Mouse (Mus musculus): ENCODE measurements around the gene Dync2li1.

Gene Dync2li1

DNA sequence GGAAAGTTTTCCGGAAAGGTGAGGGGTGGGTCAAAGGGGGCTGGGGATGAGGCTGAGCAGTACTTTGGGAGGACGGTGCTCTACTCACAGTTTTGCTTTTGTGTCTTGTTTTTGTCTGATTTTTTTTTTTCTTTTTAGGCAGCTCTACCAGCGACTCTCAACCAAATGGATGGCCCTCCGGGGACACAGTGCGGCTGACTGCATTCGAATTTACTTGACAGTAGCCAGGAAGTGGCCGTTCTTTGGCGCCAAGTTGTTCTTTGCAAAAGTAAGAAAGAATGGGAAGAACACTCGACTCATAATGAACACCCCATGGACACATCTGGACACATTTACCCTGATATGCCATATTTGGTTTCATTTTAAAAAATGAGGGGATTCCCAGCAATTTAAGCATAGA is 14.8 kb upstream of the Dync2li1 start:
- DNase-seq (ENCODE audit: low spot score) = no peak

DNA sequence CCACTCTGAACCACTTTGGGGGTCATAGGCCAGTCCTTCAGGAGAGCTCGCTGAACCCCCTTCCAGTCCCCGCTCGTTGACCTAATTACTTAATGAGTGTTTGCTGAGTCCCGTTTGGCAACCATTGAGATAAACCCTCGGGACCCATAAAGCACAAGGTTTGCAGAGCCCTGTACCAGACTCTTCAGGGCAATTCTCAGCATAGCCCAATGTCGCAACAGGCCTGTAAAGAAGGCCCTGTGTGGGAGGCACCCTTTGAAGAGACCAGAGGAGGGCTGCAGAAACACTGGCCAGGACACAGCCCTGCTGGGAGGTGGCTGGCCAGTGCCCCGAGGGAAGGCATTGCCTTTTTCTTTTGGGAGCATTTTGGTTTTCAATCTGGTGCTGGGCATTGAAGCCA is 14.3 kb upstream of the Dync2li1 start:
- DNase-seq (ENCODE audit: low spot score) = no peak

DNA sequence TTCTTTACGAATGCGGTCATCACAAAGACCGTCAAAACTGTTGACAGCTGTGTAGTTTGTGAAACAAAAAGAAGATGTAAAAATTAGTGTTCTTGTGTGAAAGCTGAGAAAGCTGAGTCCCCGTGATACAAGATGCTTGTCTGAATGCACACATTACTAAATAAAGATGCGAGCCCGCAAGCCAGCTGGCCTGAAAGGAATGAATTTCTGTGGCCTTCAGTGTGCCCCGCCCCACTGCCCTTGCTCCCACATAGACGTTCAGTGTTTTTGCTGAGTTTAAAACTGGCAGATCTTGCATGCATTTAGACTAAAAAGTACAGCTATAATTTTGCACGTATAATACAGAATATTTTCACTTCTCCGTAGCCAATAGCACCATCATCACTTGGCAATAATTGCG is 10.5 kb upstream of the Dync2li1 start:
- no peak for DNase-seq (ENCODE audit: low spot score)

DNA sequence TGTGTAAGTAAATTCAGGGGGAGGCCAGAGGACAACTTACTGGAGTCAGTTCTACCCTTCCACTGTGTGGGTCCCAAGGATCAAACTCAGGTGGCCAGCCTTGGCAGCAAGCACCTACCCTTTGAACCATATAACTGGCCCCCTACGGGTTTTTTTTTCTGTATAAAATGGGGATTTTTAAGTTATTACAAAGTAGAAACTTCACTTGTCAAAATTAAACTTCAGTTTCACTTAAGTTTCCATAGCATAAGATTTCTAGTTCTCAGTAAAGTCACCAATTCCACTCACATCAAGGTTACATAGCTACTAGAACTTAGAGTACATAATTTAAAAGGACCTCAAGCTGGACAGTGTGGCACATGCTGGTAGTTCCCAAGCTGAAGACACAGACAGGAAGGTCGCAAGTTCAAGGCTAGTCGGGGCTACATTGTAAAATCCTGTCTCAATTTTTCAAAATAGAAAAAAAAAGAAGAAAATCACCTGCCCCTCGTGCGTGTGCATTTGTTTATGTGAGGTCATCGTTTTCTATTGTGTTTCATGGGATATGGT is 9.7 kb upstream of the Dync2li1 start:
- DNase-seq (ENCODE audit: low spot score) = no peak

DNA sequence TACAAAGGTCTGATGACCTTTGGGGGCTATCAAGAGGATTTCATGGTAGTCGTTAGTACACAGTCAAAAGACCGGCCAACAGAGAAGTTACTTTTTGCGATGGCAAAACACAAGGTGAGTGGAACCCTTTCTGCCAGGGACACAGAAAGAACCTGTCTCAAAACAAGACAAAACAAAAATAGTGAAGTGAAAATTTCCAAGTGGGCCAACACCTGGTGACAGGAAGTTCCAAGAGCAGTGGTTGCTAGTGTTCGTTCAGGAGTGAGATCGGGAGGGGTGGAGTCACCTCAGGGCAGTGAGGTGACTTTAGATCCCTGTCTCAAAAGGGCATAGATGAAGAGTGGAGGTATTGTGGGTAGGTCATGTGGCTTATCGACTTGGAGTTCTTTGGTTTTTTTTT is 8.3 kb upstream of the Dync2li1 start:
- DNase-seq (ENCODE audit: low spot score) = no peak

DNA sequence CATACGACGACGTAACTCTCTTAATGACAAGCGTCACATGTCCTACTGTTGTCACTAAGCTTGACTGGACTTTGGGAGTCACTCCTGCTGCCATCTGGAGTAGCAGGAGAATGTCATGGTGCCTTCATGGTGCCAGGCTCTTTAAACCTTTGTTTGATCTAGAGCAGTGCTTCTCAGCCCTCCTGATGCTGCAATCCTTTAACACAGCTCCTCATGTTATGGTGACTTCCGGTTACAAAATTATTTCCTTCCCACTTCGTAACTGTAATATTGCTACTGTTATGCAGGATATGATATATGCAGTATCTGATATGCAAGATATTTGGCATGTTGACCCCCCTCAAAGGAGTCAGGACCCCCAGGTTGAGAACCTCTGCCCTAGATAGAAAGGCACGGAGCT is 7.2 kb upstream of the Dync2li1 start:
- DNase-seq (ENCODE audit: low spot score) = no peak

DNA sequence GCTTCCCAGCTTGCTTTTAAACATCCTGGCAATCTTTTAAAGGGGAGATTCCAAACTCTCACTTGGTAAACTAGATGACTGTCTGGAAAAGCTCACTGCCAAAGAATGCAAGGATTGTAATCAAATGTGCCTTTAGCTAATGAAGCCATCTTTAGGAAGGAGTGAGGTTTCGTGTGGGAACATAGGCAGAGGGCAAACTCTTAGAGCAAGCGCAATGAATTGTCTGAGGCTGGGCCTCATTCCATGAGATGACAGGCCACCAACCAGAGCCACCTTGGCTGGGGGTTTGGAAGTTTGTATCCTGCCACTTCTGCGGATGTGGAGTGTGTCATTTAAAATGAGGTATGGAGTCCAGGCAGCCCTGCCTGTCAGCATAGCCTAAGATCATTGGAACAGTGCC is 6.2 kb upstream of the Dync2li1 start:
- no peak for DNase-seq (ENCODE audit: low spot score)

DNA sequence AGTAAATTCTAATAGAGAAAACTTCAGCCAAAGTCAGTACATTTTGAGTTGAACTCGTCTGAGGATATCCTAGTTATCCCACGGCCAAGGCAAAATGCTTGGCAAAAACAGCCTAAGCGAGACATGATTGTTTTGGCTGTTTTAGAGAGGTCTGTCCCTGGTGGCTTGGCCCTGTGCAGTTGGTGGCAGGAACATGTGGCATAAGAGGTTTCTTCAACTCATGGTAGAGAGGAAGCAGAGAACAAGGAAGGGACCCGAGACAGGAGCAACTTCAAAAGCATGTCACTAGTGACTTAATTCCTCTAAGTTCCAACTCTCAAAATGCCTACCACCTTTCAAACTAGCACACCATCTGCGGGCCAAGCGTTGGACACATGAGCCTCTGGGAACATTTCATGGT is 5.7 kb upstream of the Dync2li1 start:
- no peak for DNase-seq (ENCODE audit: low spot score)

DNA sequence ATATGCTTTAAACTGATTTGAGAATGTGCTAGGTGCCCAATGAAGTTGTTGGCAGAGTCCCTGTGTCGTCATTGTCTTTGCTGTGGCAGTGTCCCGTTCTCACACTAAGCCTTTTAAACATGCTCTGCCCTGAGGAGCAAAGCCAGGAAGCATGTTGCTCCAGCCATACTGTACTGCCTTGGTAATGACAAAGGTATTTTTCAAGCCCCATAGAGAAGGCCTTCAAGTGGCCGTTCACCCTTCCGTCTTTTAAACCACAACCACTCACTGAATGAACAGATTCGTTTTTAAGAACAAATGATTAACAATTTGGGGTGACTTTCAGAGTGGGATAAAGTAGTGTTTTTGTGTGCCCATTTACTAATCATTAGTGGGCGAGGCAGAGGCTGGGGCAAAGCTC is 5.1 kb upstream of the Dync2li1 start:
- DNase-seq (ENCODE audit: low spot score) = no peak

DNA sequence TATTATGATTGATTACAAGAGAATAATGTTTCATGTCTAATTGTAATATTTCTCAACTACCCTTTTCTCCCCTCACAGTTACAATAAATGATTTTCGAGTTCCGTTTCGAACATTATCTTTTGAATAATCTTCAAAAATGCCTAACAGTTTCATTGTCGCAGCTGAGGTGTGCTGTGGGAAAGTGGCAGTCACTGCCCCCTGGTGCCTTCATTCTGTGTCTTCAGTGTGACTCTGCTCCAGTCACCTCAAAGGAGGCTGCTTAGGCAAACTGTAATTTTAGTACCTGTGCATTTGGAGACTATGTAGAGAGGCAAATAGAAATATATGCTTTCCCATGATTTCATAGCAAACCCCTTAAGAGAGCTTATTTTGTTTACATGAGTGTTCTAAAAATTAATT is 4.3 kb upstream of the Dync2li1 start:
- DNase-seq (ENCODE audit: low spot score) = no peak

DNA sequence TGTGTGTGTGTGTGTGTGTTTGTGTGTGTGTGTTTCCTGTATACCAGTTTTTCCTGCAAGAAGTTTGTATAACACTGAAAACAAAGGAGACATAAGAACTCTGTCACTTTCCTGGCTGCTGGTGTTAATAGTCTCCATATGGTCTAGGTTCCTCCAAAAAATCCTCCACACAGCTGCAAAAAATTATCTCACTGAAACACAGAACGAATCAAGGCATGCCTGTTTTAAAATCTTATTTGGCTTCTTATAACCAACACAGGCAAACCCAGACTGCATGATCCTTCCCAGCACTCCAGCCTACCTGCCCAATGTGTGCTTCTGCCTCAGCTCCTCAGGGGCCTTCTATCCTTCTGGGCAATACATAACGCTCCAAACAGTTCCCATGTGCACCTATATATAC is 3.4 kb upstream of the Dync2li1 start:
- no peak for DNase-seq (ENCODE audit: low spot score)

DNA sequence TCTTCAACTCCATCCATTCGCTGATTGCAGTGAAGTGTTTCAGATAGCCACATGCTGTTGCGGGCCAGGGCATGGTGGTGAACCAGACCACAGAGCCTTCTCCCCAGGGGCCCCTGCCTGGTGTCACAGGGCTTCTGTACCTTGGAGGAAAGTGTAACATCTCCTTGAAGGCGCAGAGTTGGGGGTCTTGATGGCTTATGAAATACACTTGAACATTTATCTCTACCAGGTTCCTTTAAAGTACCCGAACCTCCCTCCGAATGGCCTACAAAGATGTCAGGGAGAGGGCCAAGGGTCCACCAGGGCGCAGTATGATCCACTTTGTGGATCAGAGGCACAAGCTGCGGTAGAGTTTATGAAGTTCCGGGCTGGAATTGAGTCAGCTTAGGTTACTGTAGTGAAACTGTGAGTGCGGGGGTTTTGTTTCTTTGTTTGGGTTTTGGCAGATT is 585 bp downstream of the Dync2li1 start:
- no peak for DNase-seq (ENCODE audit: low spot score)

DNA sequence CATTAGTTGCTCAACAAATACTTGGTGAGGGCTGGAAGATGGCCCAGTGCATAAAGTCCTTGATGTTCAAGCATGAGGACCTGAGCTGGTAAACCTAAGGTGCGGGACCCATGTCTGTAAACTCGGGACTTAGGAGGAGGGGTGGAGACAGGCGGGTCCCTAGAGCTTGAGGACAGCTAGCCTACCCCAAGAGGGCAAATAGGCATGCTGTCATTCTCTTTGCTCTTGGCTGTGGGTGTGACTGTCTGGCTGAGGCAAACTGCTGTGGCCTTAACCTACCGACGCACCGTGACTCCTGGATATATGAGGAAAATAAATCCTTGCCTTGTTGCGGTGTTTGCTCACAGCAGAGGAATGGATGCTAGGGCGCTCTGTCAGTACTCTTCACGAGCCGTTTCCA is 1.4 kb downstream of the Dync2li1 start:
- no peak for DNase-seq (ENCODE audit: low spot score)

DNA sequence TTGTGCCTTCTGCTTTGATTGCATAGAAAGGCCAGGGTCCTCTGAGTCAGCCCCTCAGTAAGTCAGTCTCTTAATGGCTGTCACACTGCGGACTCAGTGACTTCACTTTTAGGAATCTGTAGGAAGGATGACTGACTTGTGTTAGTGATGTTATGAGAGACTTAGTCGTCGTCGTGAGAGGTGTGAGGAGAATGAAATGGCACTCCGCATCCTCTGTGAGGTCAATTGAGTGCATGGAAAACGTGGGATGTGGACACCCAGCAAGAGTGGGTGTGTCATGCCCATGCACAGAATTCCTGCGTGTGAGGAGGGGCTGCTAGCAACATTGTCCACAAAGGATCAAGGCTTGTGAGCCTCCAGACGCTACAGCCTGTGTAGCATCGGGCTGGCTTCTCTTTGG is 2.3 kb downstream of the Dync2li1 start:
- DNase-seq (ENCODE audit: low spot score) = no peak

DNA sequence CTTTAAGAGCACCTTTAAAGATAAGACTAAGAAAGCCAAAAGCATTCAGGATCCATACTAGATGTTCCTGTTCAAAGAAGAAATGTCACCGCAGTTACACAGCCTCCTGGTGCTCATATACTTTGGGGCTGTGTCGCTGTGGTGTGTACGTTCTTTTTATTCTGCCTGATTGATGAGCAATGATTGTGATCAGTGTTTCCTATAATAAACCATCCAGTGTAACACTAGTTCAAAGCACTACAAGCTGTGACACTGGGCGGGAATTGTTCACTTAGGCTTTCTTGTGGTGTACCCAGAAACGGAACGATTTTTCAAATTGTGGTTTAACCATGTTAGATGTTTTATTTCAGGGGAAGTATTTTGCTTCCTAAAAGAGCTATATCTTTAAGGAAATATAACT is 5.5 kb downstream of the Dync2li1 start:
- DNase-seq (ENCODE audit: low spot score) = no peak

DNA sequence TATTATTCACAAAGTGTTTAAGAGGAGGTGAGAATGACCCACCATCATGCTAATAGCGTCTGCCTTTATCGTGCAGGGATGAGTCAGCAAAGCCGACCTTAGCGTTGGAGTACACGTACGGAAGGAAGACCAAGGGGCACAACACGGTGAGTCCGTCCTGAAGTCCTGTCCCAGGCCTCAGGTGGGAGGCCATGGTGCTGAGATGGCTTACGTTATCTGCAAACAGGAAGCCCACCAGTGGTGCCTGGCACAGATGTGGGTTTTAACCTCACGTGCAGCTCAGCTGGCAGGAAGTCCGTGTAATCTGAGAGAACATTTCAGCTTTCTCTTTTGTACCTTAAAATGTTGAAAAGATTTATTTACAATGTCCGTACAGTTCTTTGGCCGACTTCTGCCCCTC is 7.1 kb downstream of the Dync2li1 start:
- DNase-seq (ENCODE audit: low spot score) = no peak

DNA sequence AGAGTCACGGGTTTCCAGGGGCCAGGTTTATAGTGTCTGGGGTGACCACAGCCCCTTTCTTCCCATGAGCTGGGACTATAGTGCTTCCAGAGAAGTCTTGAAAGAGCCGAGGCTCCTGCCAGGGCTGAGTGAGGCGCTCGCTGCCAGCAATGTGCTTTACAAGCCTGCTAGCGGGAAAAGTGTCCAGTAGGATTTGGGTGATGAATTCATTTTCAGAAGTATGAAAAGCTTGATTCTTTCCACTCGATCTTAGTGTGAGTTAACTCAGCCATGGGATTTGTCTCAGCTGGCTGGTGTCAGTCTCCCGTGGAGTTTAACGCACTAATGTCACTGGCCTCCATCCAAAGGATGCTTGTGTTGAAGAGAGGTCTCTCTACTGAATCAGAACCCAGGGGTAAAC is 10.0 kb downstream of the Dync2li1 start:
- DNase-seq (ENCODE audit: low spot score) = no peak

DNA sequence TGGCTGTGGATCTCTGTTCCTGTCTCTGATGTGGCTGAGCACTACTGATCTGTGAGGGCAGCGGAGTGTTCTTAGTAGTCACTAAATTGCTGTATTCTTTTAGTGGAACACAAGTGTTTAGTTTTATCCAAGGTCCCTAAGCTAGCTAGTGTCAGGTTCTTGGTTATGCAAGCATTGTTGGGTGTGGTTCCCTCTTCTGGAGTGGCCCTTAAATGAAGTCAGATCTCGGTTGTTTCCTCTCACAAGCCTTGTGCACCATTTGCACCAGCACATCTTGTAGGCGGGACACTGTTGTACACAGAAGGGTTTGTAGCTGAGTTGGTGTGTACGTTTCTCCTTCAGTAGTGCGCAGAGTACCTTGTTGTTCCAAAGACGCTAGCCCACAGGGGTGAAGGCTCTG is 11.7 kb downstream of the Dync2li1 start:
- DNase-seq (ENCODE audit: low spot score) = no peak

DNA sequence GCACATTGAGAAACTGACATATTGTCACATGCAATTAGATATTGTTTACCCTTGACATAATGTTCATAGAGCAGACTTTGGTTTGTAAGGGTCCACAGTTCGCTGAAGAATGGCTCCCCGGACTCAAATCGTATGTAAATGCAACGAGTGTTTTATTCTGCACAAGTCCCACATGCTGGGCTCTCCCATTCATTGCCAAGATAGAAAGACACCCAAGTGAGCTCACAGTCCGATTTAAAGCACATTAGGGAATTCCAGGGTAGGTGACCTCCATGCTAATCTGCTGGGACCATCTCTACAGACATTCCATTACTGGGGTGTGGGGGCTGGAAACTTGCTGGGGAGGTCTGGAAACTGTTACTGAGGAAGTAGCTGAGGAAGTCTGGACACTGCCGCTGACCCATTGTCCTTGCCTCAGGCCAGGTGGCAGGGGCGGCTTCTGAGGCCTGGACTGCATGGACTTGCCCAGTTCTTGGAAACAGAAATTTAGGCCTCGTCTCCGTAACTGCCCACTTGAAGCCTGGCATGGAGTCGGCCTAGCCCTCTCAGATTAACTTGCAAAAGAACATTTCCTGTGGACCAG is 13.6 kb downstream of the Dync2li1 start:
- DNase-seq (ENCODE audit: low spot score) = no peak

DNA sequence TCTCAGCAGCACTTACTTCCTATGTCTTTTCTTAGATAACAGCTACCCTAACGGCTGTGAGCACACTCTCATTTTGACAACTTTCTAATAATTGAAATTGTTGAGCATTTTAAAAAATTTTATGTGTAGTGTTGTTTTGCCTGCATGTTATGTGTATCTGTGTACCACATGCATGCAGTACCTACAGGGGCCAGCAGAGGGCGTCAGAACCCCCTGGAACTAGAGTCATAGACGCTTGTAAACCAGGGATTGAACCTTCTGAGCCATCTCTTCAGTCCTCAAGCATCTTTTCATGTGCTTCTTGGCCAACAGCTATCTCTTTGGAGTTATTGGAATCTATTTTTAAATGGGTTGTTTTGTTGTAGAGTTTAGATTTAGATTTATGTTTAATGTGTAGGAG is 15.6 kb downstream of the Dync2li1 start:
- DNase-seq (ENCODE audit: low spot score) = peak; percentile 34

DNA sequence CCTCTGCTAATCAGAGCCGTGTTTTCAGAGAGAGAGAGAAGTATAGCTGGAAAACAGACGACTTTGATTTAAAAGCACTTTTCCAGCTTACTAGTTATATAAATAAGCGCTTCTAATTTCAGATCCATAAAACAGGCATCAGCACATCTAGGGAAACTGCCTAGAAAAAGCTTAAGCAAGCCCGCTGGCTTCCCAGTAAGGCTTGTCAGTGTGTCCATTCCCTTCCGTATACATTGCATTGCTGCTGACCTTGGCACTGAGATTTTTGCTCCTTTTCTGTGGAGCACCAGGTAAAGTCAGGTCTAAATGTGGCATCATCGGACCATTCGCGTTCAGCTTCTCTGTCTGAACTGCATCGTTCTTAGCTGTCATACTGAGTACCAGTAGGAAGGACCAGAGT is 16.0 kb downstream of the Dync2li1 start:
- no peak for DNase-seq (ENCODE audit: low spot score)

DNA sequence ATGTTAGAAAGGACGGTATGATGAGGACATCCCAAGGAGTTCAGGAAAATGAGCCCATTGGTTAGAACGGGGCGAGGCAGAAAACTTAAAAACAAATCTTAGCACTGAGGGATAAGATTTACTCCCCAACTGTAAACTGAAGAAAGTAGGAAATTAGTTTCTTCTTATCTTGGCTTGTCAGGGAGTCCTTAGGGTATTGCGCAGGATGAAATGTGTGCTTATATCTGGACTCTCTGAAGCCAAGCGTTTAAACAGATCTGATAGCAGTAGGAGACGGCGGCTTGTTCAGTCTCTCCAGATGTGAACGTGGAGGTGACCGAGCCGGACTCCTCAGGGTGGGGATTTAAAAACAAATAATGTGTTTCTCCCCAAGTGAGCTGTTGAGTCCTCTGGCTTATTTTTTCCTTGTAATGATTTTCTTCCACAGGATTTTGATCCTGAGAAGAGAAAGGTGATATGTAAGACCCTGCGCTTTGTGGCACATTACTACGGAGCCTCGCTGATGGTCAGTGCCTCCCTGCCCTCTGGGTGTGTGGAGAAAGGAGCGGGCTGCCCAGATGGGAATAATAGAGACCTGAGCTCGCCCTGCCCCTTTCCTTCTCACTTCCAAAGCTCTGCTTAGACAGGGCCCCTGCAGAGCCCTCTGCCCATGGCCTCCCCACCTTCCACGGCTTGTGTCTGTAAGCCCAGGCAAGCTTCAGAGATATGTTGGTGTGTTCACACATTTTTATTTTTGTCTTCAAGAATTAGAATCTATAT is 18.2 kb downstream of the Dync2li1 start:
- no peak for DNase-seq (ENCODE audit: low spot score)

DNA sequence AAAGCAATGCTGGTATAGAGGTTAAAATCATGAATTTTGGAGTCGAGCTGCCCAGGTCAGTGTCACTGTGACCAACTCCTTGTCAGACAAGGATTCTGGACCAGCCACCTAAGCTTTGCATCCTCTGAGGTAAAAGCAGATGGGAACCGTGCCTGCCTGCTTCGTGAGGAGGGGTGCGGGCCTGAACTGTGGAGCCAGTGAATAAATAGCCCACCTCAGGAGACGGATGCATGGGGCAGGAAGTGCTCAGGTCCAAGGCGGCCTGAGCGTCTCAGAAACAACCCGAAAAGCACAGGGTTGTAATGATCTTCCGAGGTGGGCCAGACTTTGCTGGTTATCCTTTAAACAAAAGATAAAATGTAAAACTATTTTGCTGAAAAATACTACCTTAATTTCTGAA is 18.8 kb downstream of the Dync2li1 start:
- DNase-seq (ENCODE audit: low spot score) = no peak

DNA sequence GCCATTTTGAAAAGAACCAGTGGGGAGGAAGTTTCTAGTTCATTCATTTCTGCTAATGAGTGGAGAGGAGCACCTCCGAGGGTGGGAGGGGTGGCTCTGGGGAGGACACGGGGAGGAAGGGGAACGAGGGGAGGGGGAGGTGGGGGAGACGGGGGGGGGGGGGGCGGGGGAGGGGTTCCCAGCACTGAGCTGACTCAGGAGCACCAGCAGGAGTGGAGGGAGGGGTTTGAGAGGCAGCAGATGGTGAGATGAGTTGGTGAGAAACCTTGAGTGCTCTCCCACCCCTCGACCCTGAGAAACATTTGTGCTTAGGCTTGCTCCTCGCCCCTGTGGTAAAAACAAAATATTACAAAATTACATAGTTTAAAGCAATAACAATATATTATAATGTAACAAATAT is 19.6 kb downstream of the Dync2li1 start:
- no peak for DNase-seq (ENCODE audit: low spot score)
